Mouse (Mus musculus): ENCODE results near the gene Map3k1. TPM values are rescaled to one million over a fixed set of nuclear protein-coding genes. Genes with fewer than 3 reads are reported as not detected.

Gene Map3k1
- polyA plus RNA-seq, 1 experiment from 2014 or later: 17.9 TPM

DNA sequence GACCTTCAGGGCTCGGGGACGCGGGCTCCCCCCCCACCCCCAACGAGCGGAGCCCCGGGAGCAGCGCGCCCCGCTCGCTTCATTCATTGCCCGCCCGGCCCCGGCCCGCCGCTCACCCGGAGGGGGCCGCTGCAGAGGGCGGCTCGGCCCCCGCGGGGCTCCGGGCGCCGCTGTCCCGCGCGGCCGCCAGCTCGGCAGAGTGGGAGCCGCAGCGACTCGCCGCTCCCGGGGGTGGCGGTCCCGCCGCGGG lies 481 bp downstream of the Map3k1 start:
- Histone ChIP-seq H3K4me3 (ENCODE audit: low read depth, low read length) (peak overlapping the region; percentile 93), H3K4me1 (ENCODE audit: control insufficient read depth, insufficient read depth, low read length) (no peaks in the 10 kb centered on the region; the same call in 1 of the 2 replicates), H3K9ac (replicated peaks; ENCODE audit: low read length) (peak overlapping the region; percentile 94), H3K27ac (replicated peaks; ENCODE audit: low read depth, low read length) (peak overlapping the region; percentile 95), H3K36me3 (replicated peaks; ENCODE audit: control insufficient read depth, insufficient read depth, low read depth, low read length) (no peaks in the 10 kb centered on the region), H3K27me3 (ENCODE audit: control insufficient read depth, insufficient read depth, low read length) (no peaks in the 10 kb centered on the region), H3K4me2 (ENCODE audit: low read depth, low read length) (peak overlapping the region; percentile 93), H3K9me3 (replicated peaks; ENCODE audit: control insufficient read depth, low read length) (no peaks in the 10 kb centered on the region)
- WGBS: 1% methylated on average over 16 of the region's 38 CpGs
- peak; percentile 66 for ATAC-seq (replicated peaks; ENCODE audit: insufficient number of reproducible peaks, low FRiP score, low TSS enrichment, low read depth)
- no peak for DNase-seq (ENCODE audit: low spot score)

DNA sequence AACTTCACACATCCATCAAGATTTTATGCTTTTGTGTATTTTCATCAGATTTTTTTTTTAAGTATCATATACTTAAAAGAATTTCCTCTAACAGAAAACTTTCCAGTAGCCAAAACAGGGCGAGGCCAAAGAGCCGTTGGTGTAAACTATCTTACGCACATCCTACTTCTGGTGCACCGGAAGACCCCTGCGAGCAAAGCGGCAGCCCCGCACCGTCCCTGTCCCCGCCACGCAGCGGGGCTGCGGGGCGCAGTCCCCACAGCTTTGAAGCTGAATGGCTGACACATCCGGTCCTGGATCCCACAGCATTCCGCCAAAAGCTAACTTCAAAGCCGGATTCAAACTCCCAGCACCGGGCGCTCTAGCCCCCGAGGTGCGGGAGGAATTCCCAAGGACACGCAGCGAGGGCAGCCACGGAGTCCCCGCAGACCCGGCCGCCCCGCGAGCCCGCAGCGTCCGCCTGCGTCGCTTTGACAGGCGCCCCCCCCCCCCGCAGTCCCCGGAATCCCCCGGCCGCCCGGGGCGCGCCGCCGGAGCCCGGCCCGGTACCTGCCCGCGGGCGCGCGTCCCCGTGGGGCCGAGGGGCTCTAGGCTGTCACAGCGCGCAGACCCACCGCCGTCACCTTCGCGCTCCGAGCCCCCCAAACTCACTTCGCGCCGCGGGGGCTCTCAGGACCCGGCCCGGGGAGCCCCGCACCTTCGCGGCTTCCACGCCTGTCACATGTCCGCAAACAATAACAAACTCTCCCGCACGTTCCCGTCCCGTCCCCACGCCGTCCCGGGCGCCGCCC lies 1.0 kb downstream of the Map3k1 start:
- Histone ChIP-seq H3K27me3 (ENCODE audit: control insufficient read depth, insufficient read depth, low read length) (no peaks in the 10 kb centered on the region), H3K27ac (replicated peaks; ENCODE audit: low read depth, low read length) (peak overlapping the region; percentile 95), H3K4me2 (ENCODE audit: low read depth, low read length) (peak overlapping the region; percentile 93), H3K9ac (replicated peaks; ENCODE audit: low read length) (peak overlapping the region; percentile 94), H3K4me3 (ENCODE audit: low read depth, low read length) (peak overlapping the region; percentile 93), H3K36me3 (replicated peaks; ENCODE audit: control insufficient read depth, insufficient read depth, low read depth, low read length) (no peaks in the 10 kb centered on the region), H3K9me3 (replicated peaks; ENCODE audit: control insufficient read depth, low read length) (no peaks in the 10 kb centered on the region), H3K4me1 (ENCODE audit: control insufficient read depth, insufficient read depth, low read length) (no peaks in the 10 kb centered on the region; the same call in 1 of the 2 replicates)
- ATAC-seq (replicated peaks; ENCODE audit: insufficient number of reproducible peaks, low FRiP score, low TSS enrichment, low read depth): peak; percentile 15; the same call in 1 of the 2 replicates
- DNase-seq (ENCODE audit: low spot score): peak; percentile 49
- WGBS: under 1% methylated on average over 70 of the region's 79 CpGs

DNA sequence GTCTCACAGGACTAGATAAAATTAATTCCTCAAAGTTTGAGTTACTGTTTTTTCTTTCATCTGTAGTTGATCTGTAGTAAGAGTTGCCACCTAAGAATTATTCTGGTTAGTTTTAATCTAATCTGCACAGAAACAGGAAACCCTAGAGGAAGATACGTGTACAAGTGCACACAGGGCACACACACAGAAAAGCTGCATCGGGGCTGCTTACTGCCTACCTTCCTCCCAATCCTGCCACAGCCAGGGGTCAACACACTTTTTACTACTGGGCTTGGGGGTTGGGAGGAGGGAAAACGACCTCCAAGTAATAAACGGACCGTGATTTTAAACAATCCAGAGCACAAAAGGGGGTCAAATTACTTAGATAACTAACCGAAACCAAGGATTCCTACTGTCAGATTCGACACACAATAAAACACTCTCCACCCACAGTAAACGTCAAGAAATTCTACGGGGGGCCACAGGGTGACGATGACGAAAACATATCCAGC lies 1.6 kb downstream of the Map3k1 start:
- H3K27me3 ChIP-seq (ENCODE audit: control insufficient read depth, insufficient read depth, low read length): no peaks in the 10 kb centered on the region
- no peaks in the 10 kb centered on the region for H3K9me3 ChIP-seq (replicated peaks; ENCODE audit: control insufficient read depth, low read length)
- H3K36me3 ChIP-seq (replicated peaks; ENCODE audit: control insufficient read depth, insufficient read depth, low read depth, low read length): no peaks in the 10 kb centered on the region
- DNase-seq (ENCODE audit: low spot score) (peak; percentile 45), ATAC-seq (replicated peaks; ENCODE audit: insufficient number of reproducible peaks, low FRiP score, low TSS enrichment, low read depth) (no peak)
- H3K4me3 ChIP-seq (ENCODE audit: low read depth, low read length): peak overlapping the region; percentile 93
- H3K27ac ChIP-seq (replicated peaks; ENCODE audit: low read depth, low read length): no peak overlapping the region
- peak overlapping the region; percentile 93 for H3K4me2 ChIP-seq (ENCODE audit: low read depth, low read length)
- WGBS: under 1% methylated on average over 11 of the region's 11 CpGs
- H3K9ac ChIP-seq (replicated peaks; ENCODE audit: low read length): peak overlapping the region; percentile 28; the same call in 1 of the 2 replicates
- no peaks in the 10 kb centered on the region; the same call in 1 of the 2 replicates for H3K4me1 ChIP-seq (ENCODE audit: control insufficient read depth, insufficient read depth, low read length)

DNA sequence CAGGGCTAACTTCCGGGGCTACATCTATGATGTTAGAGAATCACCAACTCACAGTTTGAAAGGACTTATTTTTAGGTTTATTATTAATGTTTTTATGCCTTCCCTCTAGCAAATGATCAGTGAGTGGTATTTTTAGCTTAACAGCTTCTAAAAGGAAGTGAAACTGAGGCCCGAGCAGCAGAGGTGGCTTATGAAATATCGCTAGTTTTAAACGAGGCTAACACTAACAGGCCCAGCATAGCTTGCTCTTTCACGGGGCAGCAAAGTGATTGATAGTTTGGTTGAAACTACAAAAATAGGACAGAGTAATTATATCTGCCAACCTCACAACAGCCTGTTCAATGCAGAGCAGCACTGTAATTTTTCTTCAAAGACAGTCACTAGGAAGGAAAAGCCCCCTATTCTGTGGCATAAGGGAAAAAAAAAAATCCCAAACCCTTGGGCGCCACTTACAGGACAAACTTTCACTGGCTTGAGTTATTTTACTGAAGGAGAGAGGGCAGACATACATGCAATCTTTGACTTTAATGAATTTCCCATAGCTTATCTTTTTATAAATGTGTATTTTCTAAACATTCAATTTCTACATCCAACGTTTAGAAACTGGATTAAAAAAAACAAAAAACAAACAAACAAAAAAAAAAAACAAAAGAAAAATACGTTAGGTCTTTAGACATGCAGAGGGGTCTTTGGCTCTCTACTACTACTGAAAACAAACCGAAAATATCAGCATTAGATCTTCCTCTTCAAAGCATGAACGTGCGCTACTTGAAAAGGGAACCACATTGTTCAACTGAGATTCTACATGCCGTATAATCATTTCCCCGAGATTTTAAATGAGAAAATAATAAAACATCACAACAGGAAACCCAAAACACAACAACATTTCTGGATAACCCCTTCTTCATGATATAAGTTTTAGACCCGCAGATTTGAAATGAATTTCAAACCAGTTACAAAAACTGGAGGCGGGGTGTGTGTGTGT lies 2.8 kb downstream of the Map3k1 start:
- DNase-seq (ENCODE audit: low spot score) (peak; percentile 53), ATAC-seq (replicated peaks; ENCODE audit: insufficient number of reproducible peaks, low FRiP score, low TSS enrichment, low read depth) (no peak)
- 59% methylated on average over 15 of the region's 15 CpGs for WGBS
- Histone ChIP-seq H3K36me3 (replicated peaks; ENCODE audit: control insufficient read depth, insufficient read depth, low read depth, low read length) (no peaks in the 10 kb centered on the region), H3K27me3 (ENCODE audit: control insufficient read depth, insufficient read depth, low read length) (no peaks in the 10 kb centered on the region), H3K4me1 (ENCODE audit: control insufficient read depth, insufficient read depth, low read length) (peaks cover 4% of the 10 kb centered on the region), H3K9me3 (replicated peaks; ENCODE audit: control insufficient read depth, low read length) (no peaks in the 10 kb centered on the region), H3K4me3 (ENCODE audit: low read depth, low read length) (no peak overlapping the region), H3K27ac (replicated peaks; ENCODE audit: low read depth, low read length) (no peak overlapping the region), H3K4me2 (ENCODE audit: low read depth, low read length) (no peak overlapping the region), H3K9ac (replicated peaks; ENCODE audit: low read length) (no peak overlapping the region)

DNA sequence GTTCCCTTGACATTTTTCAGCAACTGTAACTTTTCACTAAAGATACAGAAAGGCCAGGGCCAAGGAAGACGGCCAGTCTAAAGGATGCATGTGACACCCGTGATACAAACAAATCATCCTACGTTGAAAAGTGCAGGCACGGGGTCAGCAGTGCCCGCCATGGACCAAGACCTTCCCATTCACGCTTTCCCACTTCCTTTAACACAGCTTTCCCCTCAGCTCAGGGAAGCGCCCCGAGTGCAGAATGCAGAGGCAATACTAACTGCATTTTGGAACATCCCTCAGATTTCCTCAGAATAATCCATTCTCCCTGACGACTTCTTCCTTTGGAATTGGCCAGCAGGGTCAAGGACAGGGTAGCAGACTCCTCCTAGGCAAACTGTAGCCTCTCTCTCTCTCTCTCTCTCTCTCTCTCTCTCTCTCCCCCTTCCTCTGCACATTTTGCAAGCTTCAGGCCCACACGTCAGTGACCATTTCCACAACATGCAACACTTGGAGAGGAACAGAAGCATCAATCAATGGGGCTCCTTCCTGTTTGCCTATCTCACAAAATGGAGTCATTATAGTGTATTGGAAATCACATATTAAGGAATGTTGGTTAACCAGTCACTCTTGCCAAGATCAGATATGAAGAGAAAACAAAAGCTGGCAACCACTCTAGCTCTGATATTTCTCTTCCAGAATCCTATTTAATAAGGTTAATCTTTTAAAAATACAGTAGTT lies 3.7 kb downstream of the Map3k1 start:
- ATAC-seq (replicated peaks; ENCODE audit: insufficient number of reproducible peaks, low FRiP score, low TSS enrichment, low read depth) (no peak), DNase-seq (ENCODE audit: low spot score) (no peak)
- no peaks in the 10 kb centered on the region for H3K9me3 ChIP-seq (replicated peaks; ENCODE audit: control insufficient read depth, low read length)
- peaks cover 6% of the 10 kb centered on the region for H3K4me1 ChIP-seq (ENCODE audit: control insufficient read depth, insufficient read depth, low read length)
- H3K36me3 ChIP-seq (replicated peaks; ENCODE audit: control insufficient read depth, insufficient read depth, low read depth, low read length): no peaks in the 10 kb centered on the region
- 56% methylated on average over 10 of the region's 10 CpGs for WGBS
- H3K27me3 ChIP-seq (ENCODE audit: control insufficient read depth, insufficient read depth, low read length): no peaks in the 10 kb centered on the region
- no peak overlapping the region for H3K4me3 ChIP-seq (ENCODE audit: low read depth, low read length)
- H3K4me2 ChIP-seq (ENCODE audit: low read depth, low read length): no peak overlapping the region
- no peak overlapping the region for H3K9ac ChIP-seq (replicated peaks; ENCODE audit: low read length)
- H3K27ac ChIP-seq (replicated peaks; ENCODE audit: low read depth, low read length): no peak overlapping the region

DNA sequence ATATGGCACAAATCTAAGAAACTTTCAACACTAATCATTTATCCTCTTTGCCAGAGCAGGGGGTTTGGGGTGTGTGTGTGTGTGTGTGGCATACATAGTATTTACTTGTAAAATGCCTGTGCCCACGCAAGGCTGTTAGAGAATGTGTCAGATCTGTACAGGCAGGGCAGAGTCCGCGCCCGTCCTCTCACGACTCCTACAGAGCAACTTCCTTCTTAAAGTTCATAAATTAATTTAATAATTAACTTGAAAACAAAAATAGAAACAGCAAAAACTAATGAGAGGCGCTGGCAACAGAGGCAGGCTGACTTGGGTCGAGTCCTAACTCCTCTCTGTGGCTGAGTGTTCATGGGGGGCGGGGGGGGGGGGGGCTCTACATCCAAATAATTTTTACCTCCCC lies 4.6 kb downstream of the Map3k1 start:
- WGBS: 77% methylated on average over 8 of the region's 8 CpGs

DNA sequence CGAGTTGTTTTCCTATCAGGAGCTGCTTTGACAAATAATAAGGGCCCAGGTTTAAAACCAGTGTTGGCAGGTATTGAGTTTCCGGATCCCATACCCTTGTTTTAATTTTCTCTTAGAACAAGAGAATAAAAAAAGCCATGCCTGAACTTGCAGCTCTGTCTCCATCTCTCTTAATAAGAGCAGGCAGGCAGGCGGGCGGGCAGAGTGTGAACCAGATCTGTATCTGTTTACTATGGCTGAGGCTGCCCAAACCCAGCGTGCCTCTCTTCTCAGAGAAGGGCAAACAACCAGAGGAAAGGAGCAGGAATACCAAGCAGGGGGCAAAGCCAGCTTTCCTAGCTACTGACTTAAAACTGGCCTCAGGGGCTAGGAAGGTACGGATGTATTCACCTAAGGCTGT lies 5.3 kb downstream of the Map3k1 start:
- Histone ChIP-seq H3K9me3 (replicated peaks; ENCODE audit: control insufficient read depth, low read length) (no peaks in the 10 kb centered on the region), H3K27ac (replicated peaks; ENCODE audit: low read depth, low read length) (no peak overlapping the region), H3K36me3 (replicated peaks; ENCODE audit: control insufficient read depth, insufficient read depth, low read depth, low read length) (no peaks in the 10 kb centered on the region), H3K4me3 (ENCODE audit: low read depth, low read length) (no peak overlapping the region), H3K9ac (replicated peaks; ENCODE audit: low read length) (no peak overlapping the region), H3K4me1 (ENCODE audit: control insufficient read depth, insufficient read depth, low read length) (peaks cover 6% of the 10 kb centered on the region), H3K27me3 (ENCODE audit: control insufficient read depth, insufficient read depth, low read length) (no peaks in the 10 kb centered on the region), H3K4me2 (ENCODE audit: low read depth, low read length) (no peak overlapping the region)
- ATAC-seq (replicated peaks; ENCODE audit: insufficient number of reproducible peaks, low FRiP score, low TSS enrichment, low read depth): no peak
- no peak for DNase-seq (ENCODE audit: low spot score)
- 56% methylated on average over 6 of the region's 6 CpGs for WGBS

More for the DNA sequence above, 4.6 kb downstream of the Map3k1 start:
- ATAC-seq (replicated peaks; ENCODE audit: insufficient number of reproducible peaks, low FRiP score, low TSS enrichment, low read depth): no peak
- Histone ChIP-seq H3K9ac (replicated peaks; ENCODE audit: low read length) (no peak overlapping the region), H3K4me2 (ENCODE audit: low read depth, low read length) (no peak overlapping the region), H3K27ac (replicated peaks; ENCODE audit: low read depth, low read length) (no peak overlapping the region), H3K4me1 (ENCODE audit: control insufficient read depth, insufficient read depth, low read length) (peaks cover 6% of the 10 kb centered on the region), H3K9me3 (replicated peaks; ENCODE audit: control insufficient read depth, low read length) (no peaks in the 10 kb centered on the region), H3K36me3 (replicated peaks; ENCODE audit: control insufficient read depth, insufficient read depth, low read depth, low read length) (no peaks in the 10 kb centered on the region), H3K4me3 (ENCODE audit: low read depth, low read length) (no peak overlapping the region), H3K27me3 (ENCODE audit: control insufficient read depth, insufficient read depth, low read length) (no peaks in the 10 kb centered on the region)
- no peak for DNase-seq (ENCODE audit: low spot score)

All from embryonic facial prominence, embryonic 11.5 days (tissue).